Mouse (Mus musculus) testis, adult 2 months (tissue): ENCODE data around the gene Clic4.

ENCODE experiments used
- CTCF ChIP-seq: fragments of 200-500 bp; IDR thresholded peaks from 2 replicates; pipeline ENCODE4 v1.5.1; 2012; ENCODE audit warnings: low read depth, mild to moderate bottlenecking, inconsistent platforms, low read length, moderate library complexity; ENCODE audit not compliant: control insufficient read depth, insufficient read depth, insufficient replicate concordance
- POLR2A ChIP-seq: fragments of 200-500 bp; IDR thresholded peaks from 2 replicates; pipeline ENCODE4 v1.6.1; 2012; ENCODE audit warnings: low read depth, mild to moderate bottlenecking, inconsistent platforms, low read length, moderate library complexity; ENCODE audit not compliant: control insufficient read depth

DNA sequence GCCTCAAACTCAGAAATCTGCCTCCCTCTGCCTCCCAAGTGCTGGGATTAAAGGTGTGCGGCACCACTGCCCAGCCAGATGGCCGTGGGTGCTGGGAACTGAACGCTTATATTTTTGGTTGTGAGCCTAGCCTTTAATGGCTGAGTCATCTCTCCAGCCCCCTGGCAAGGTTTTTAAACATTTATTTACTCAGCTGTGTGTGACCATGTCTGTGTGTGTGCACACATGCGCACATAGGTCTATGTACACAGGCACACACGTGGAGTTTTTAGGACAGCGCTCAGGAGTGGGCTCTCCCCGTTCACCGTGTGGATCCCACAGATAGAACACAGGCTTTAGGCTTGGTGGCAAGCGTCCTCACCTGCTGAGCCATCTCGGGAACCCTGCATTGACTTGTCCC, 29.6 kb upstream of the Clic4 start:
- TF ChIP-seq CTCF, result no peak
- TF ChIP-seq POLR2A, result no peak
